Mouse (Mus musculus) erythroblast, adult 5-6 weeks (primary cell): ENCODE data around the gene Cd3d. TPM values are rescaled to one million over a fixed set of nuclear protein-coding genes. Genes with fewer than 3 reads are reported as not detected.

Source experiments
- ATAC-seq: replicated peaks from 2 replicates; pipeline ENCODE4 v1.8.0; 2016; ENCODE audit warnings: moderate number of reproducible peaks, mild to moderate bottlenecking, moderate TSS enrichment, inconsistent platforms; ENCODE audit not compliant: poor library complexity, low FRiP score, severe bottlenecking
- total RNA-seq, 2 experiments: library from RNA; stranded (forward) in 1 of 2; stranded (reverse) in 1 of 2; fragments of 150-400 nt in 1 of 2; fragments of 200-764, 138-1000 nt in 1 of 2; gene quantifications; 2 replicates each; pipeline versions ENCODE4 v1.2.3 to v1.2.4; 2015 to 2017; ENCODE audit warnings: low replicate concordance in 2 of 2

Cd3d gene
- total RNA-seq, 2 experiments from 2014 or later, result not detected

- no peak for ATAC-seq
These were observed 48.8 kb downstream of the Cd3d start for GRCm38 (mm10) chr9:45030341-45030740.

GRCm38 (mm10) chr9:45032261-45032660 lies 50.7 kb downstream of the Cd3d start:
- ATAC-seq, result no peak

GRCm38 (mm10) chr9:45034526-45034925 lies 52.9 kb downstream of the Cd3d start:
- ATAC-seq, result no peak

Other genes starting within 250 kb of the Cd3d start
- gene Phldb1, start 246.6 kb upstream of the Cd3d start, total RNA-seq (2015; ENCODE audit: low replicate concordance), result 0.42 and 6.1 TPM in 2 replicates
- gene Phldb1, start 246.6 kb upstream of the Cd3d start, total RNA-seq (2017; ENCODE audit: low replicate concordance), result 2.9 TPM in 2 replicates
- gene Arcn1, start 213.9 kb upstream of the Cd3d start, total RNA-seq (2015; ENCODE audit: low replicate concordance), result 52.6 and 60.4 TPM in 2 replicates
- gene Arcn1, start 213.9 kb upstream of the Cd3d start, total RNA-seq (2017; ENCODE audit: low replicate concordance), result 66.1 and 94.8 TPM in 2 replicates
- 62.1 and 85.9 TPM in 2 replicates for gene Ift46, start 213.9 kb upstream of the Cd3d start, total RNA-seq (2015; ENCODE audit: low replicate concordance)
- gene Ift46, start 213.9 kb upstream of the Cd3d start, total RNA-seq (2017; ENCODE audit: low replicate concordance), result 40.4 and 54.4 TPM in 2 replicates
- gene Tmem25, start 182.5 kb upstream of the Cd3d start, total RNA-seq (2015; ENCODE audit: low replicate concordance), result not detected in 2 replicates
- not detected in 2 replicates for gene Tmem25, start 182.5 kb upstream of the Cd3d start, total RNA-seq (2017; ENCODE audit: low replicate concordance)
- not detected in 2 replicates for gene Ttc36, start 178.7 kb upstream of the Cd3d start, total RNA-seq (2015; ENCODE audit: low replicate concordance)
- 1.4 TPM in 1 of 2 replicates, not detected in the other for gene Ttc36, start 178.7 kb upstream of the Cd3d start, total RNA-seq (2017; ENCODE audit: low replicate concordance)
- 15.8 and 32.8 TPM in 2 replicates for gene Kmt2a, start 100.5 kb upstream of the Cd3d start, total RNA-seq (2015; ENCODE audit: low replicate concordance)
- 6.0 and 7.8 TPM in 2 replicates for gene Kmt2a, start 100.5 kb upstream of the Cd3d start, total RNA-seq (2017; ENCODE audit: low replicate concordance)
- gene Atp5l, start 61.0 kb upstream of the Cd3d start, total RNA-seq (2015; ENCODE audit: low replicate concordance), result 219 and 228 TPM in 2 replicates
- gene Atp5l, start 61.0 kb upstream of the Cd3d start, total RNA-seq (2017; ENCODE audit: low replicate concordance), result 38.1 and 117 TPM in 2 replicates
- gene Ube4a, start 16.2 kb upstream of the Cd3d start, total RNA-seq (2015; ENCODE audit: low replicate concordance), result 19.0 and 38.2 TPM in 2 replicates
- 29.6 and 53.4 TPM in 2 replicates for gene Ube4a, start 16.2 kb upstream of the Cd3d start, total RNA-seq (2017; ENCODE audit: low replicate concordance)
- gene Cd3g, start 1.4 kb upstream of the Cd3d start, total RNA-seq (2015; ENCODE audit: low replicate concordance), result 6.9 TPM in 1 of 2 replicates, not detected in the other
- gene Cd3g, start 1.4 kb upstream of the Cd3d start, total RNA-seq (2017; ENCODE audit: low replicate concordance), result 0.98 and 6.6 TPM in 2 replicates
- not detected in 2 replicates for gene Cd3e, start 27.8 kb downstream of the Cd3d start, total RNA-seq (2015; ENCODE audit: low replicate concordance)
- 0.43 TPM in 1 of 2 replicates, not detected in the other for gene Cd3e, start 27.8 kb downstream of the Cd3d start, total RNA-seq (2017; ENCODE audit: low replicate concordance)
- not detected in 2 replicates for gene Mpzl2, start 58.0 kb downstream of the Cd3d start, total RNA-seq (2015; ENCODE audit: low replicate concordance)
- not detected in 2 replicates for gene Mpzl2, start 58.0 kb downstream of the Cd3d start, total RNA-seq (2017; ENCODE audit: low replicate concordance)
- gene Mpzl3, start 73.4 kb downstream of the Cd3d start, total RNA-seq (2015; ENCODE audit: low replicate concordance), result 1.0 and 1.9 TPM in 2 replicates
- gene Mpzl3, start 73.4 kb downstream of the Cd3d start, total RNA-seq (2017; ENCODE audit: low replicate concordance), result 0.56 TPM in 1 of 2 replicates, not detected in the other
- 2.7 and 3.1 TPM in 2 replicates for gene Jaml, start 97.4 kb downstream of the Cd3d start, total RNA-seq (2015; ENCODE audit: low replicate concordance)
- gene Jaml, start 97.4 kb downstream of the Cd3d start, total RNA-seq (2017; ENCODE audit: low replicate concordance), result 1.2 and 3.6 TPM in 2 replicates
- 0.77 TPM in 1 of 2 replicates, not detected in the other for gene Scn2b, start 136.0 kb downstream of the Cd3d start, total RNA-seq (2015; ENCODE audit: low replicate concordance)
- not detected in 2 replicates for gene Scn2b, start 136.0 kb downstream of the Cd3d start, total RNA-seq (2017; ENCODE audit: low replicate concordance)
- gene Scn4b, start 156.6 kb downstream of the Cd3d start, total RNA-seq (2015; ENCODE audit: low replicate concordance), result not detected in 2 replicates
- gene Scn4b, start 156.6 kb downstream of the Cd3d start, total RNA-seq (2017; ENCODE audit: low replicate concordance), result not detected in 2 replicates
- gene BC049352, start 200.2 kb downstream of the Cd3d start, total RNA-seq (2015; ENCODE audit: low replicate concordance), result not detected in 2 replicates
- not detected in 2 replicates for gene BC049352, start 200.2 kb downstream of the Cd3d start, total RNA-seq (2017; ENCODE audit: low replicate concordance)
- not detected in 2 replicates for gene Tmprss4, start 222.3 kb downstream of the Cd3d start, total RNA-seq (2015; ENCODE audit: low replicate concordance)
- gene Tmprss4, start 222.3 kb downstream of the Cd3d start, total RNA-seq (2017; ENCODE audit: low replicate concordance), result not detected in 2 replicates